Mouse (Mus musculus) forebrain, embryonic 13.5 days (tissue): Measurements from ENCODE around the gene Pcsk6. TPM values are rescaled to one million over a fixed set of nuclear protein-coding genes. Genes with fewer than 3 reads are reported as not detected.

ENCODE experiments used
- ATAC-seq: fragments of 200-750 bp; cut with Nextera tagmentation; 2 replicates; pipeline ENCODE4 v1.8.0; 2017
- H3K27ac ChIP-seq: fragments of 300-500 bp; sonication (generic); 2 replicates; pipeline ENCODE4 v1.5.1; 2015; ENCODE audit warnings: inconsistent platforms, mild to moderate bottlenecking, moderate library complexity
- H3K27me3 ChIP-seq: fragments of 300-500 bp; sonication (generic); 2 replicates; pipeline ENCODE4 v1.6.1; 2015; ENCODE audit warnings: mild to moderate bottlenecking, inconsistent platforms
- H3K36me3 ChIP-seq: fragments of 300-500 bp; sonication (generic); 2 replicates; pipeline ENCODE4 v1.6.1; 2015; ENCODE audit warnings: mild to moderate bottlenecking, inconsistent platforms; ENCODE audit not compliant: poor library complexity, severe bottlenecking
- H3K4me1 ChIP-seq: fragments of 300-500 bp; sonication (generic); 2 replicates; pipeline ENCODE4 v1.6.1; 2015; ENCODE audit warnings: inconsistent platforms
- H3K4me2 ChIP-seq: fragments of 300-500 bp; sonication (generic); 2 replicates; pipeline ENCODE4 v1.6.1; 2015; ENCODE audit warnings: inconsistent platforms, mild to moderate bottlenecking, moderate library complexity
- H3K4me3 ChIP-seq: fragments of 300-500 bp; sonication (generic); 2 replicates; pipeline ENCODE4 v1.5.1; 2015; ENCODE audit warnings: mild to moderate bottlenecking, inconsistent platforms
- H3K9ac ChIP-seq: fragments of 300-500 bp; sonication (generic); 2 replicates; pipeline ENCODE4 v1.6.1; 2015; ENCODE audit warnings: mild to moderate bottlenecking, inconsistent platforms
- H3K9me3 ChIP-seq: fragments of 300-500 bp; sonication (generic); replicated peaks from 2 replicates; pipeline ENCODE4 v1.6.1; 2016; ENCODE audit warnings: inconsistent platforms
- WGBS: fragments of 180-500 bp; shearing (Covaris S2); methylation state at CpG from one replicate; pipeline ENCODE4 v1.1.7; 2015; 5-methylcytosine and 5-hydroxymethylcytosine counted together
- polyA plus RNA-seq: library from polyadenylated mRNA; unstranded; fragments of >200 nt; fragmentation: Nextera tagmentation; extraction: Ambion mirVana; gene quantifications from 2 replicates; pipeline ENCODE4 v1.2.1, GENCODE M21; 2015

Pcsk6 gene
- polyA plus RNA-seq, 1 experiment from 2014 or later, result 1.1 TPM

- no peak overlapping the region for H3K4me3 ChIP-seq
- no peaks in the 10 kb centered on the region for H3K9me3 ChIP-seq
- no peaks in the 10 kb centered on the region for H3K36me3 ChIP-seq
- H3K27ac ChIP-seq, result no peak overlapping the region
- H3K4me1 ChIP-seq, result peaks cover 19% of the 10 kb centered on the region
- no peak overlapping the region for H3K4me2 ChIP-seq
- ATAC-seq, result no peak
- peaks cover 7% of the 10 kb centered on the region; the same call in 1 of the 2 replicates for H3K27me3 ChIP-seq
- H3K9ac ChIP-seq, result no peak overlapping the region
- 90% methylated on average over 5 of the region's 5 CpGs for WGBS
Measured at GRCm38 (mm10) chr7:65869794-65870193, 8.3 kb downstream of the Pcsk6 start.

- Histone ChIP-seq H3K9me3 (no peaks in the 10 kb centered on the region), H3K36me3 (no peaks in the 10 kb centered on the region), H3K9ac (no peak overlapping the region), H3K27me3 (peaks cover 7% of the 10 kb centered on the region; the same call in 1 of the 2 replicates), H3K27ac (no peak overlapping the region), H3K4me2 (no peak overlapping the region), H3K4me1 (peaks cover 19% of the 10 kb centered on the region), H3K4me3 (no peak overlapping the region)
- WGBS, result 88% methylated on average over 5 of the region's 5 CpGs
- ATAC-seq, result no peak
Measured at GRCm38 (mm10) chr7:65870227-65870626, 8.7 kb downstream of the Pcsk6 start.

DNA sequence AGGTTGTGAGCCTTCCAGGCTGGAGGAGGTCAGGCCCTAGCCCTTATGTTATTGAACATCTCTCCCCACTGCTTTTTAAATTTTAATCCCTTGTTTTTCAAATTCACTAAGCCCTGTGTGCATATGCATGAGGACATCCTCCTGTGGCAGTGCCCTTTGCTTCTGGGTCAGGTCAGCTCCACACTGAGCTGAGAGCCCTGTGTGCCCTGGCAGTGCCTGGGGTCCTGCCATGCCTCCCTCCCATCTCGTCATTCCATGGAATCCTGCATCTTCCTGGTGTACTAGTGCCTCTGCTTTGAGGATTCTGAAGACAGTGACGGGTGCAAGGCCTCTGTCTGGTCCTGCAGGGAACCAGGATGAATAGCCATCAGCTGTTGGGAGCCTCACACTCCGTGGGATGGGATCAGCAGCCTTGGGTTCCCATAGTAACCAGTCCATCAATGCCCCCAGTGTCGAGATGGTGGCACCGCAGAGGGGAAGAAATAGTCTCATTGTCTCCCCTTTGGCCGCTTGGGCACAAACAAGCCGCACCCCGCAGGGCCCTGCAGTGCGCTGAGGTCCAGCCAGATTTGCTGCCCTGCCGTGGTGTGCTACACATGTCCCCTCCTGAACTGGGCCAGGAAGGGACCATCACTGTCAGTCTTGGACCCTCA, 9.5 kb downstream of the Pcsk6 start:
- peak; percentile 71 for ATAC-seq
- Histone ChIP-seq H3K9ac (no peak overlapping the region), H3K4me3 (no peak overlapping the region), H3K27me3 (0 out of 2 replicates have a peak, but pooled peaks cover 2% of the 10 kb centered on the region), H3K36me3 (no peaks in the 10 kb centered on the region), H3K27ac (no peak overlapping the region), H3K4me1 (peaks cover 19% of the 10 kb centered on the region), H3K9me3 (no peaks in the 10 kb centered on the region), H3K4me2 (no peak overlapping the region)
- WGBS, result 11% methylated on average over 10 of the region's 10 CpGs

DNA sequence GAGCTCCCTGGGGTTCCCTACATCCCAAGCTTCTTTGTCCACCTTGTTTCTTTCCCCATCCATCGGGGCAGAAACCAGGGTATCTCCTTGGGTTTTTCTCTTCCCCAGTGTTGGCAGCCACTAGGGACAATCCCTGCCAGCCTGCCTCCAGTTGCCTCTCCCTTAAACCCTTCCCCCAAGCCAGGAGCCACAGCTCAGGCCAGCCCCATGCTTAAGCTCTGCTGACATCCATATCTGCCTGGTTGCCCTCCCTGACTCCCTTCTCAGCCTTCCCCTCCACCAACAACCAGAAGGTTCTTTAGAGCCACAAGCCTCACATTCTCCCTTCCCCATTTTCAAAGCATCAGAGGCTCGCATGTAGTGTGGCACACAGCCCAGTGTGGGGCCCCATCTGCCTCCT, 10.3 kb downstream of the Pcsk6 start:
- H3K36me3 ChIP-seq, result no peaks in the 10 kb centered on the region
- ATAC-seq, result no peak
- H3K27me3 ChIP-seq, result no peaks in the 10 kb centered on the region
- 0 out of 2 replicates have a peak overlapping the region, but pooled peaks have one; percentile 5 for H3K27ac ChIP-seq
- H3K4me3 ChIP-seq, result no peak overlapping the region
- no peak overlapping the region for H3K9ac ChIP-seq
- WGBS, result 49% methylated on average over 2 of the region's 2 CpGs
- no peak overlapping the region for H3K4me2 ChIP-seq
- no peaks in the 10 kb centered on the region for H3K9me3 ChIP-seq
- peaks cover 19% of the 10 kb centered on the region for H3K4me1 ChIP-seq

DNA sequence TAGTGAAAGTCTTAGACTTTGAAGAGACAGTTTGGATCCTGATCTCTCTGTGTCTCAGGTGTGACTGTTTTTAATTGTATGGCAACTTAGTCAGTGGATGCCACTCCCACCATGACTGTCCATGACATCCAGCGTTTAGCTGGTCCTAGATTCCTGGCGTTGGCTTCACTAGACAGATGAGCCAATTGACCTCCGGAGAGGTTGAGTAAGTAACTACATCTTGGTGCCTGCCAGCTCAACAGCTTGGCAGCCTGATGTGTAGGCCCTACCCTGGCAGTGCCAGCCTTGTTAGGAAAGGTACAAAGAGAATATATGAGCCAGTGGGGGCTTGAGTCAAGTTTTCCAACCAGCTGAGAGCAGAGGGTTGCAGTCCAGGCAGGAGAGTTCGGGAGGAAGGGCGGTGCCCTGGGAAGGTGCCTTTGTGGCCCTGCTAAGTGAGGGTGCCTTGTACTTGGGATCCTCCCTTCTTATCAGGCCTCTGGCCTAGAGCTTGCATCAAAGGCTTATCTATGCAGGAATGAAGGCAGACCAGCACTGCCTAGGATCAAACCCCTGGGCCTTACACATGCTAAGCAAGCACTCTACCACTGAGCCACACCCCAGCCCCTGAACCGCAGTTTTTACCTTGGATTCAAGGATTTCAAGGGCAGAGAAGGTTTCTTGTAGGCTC, 11.8 kb downstream of the Pcsk6 start:
- Histone ChIP-seq H3K27ac (no peak overlapping the region), H3K4me2 (no peak overlapping the region), H3K4me1 (peaks cover 19% of the 10 kb centered on the region), H3K9ac (no peak overlapping the region), H3K27me3 (no peaks in the 10 kb centered on the region), H3K4me3 (no peak overlapping the region), H3K9me3 (no peaks in the 10 kb centered on the region), H3K36me3 (no peaks in the 10 kb centered on the region)
- ATAC-seq, result no peak
- WGBS, result 92% methylated on average over 6 of the region's 6 CpGs

- Histone ChIP-seq H3K27me3 (no peaks in the 10 kb centered on the region), H3K9ac (no peak overlapping the region), H3K4me1 (peaks cover 22% of the 10 kb centered on the region), H3K27ac (no peak overlapping the region), H3K36me3 (no peaks in the 10 kb centered on the region), H3K4me3 (no peak overlapping the region), H3K9me3 (no peaks in the 10 kb centered on the region), H3K4me2 (no peak overlapping the region)
- no peak for ATAC-seq
- WGBS, result 82% methylated on average over 2 of the region's 2 CpGs
Measured at GRCm38 (mm10) chr7:65873902-65874301, 12.4 kb downstream of the Pcsk6 start.

DNA sequence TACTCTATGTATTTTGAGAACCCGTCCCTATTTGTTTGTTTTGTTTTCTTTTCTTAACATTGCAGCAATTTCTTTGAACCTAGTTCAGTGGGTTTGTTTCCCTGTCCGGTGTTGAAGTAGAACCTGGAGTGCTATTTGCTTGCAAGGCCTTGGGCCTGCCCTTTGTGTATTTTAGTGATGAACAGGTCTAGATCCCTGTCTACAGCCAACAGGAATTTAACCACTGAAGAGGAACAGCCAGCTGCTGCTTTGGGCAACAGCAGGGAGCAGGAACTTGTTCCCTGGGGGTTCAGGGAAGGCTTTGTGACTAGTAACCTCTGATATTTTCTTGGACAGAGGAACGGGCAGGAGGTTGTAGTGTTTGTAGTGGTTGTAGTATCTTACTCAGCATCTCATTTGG, 15.1 kb downstream of the Pcsk6 start:
- Histone ChIP-seq H3K27me3 (no peaks in the 10 kb centered on the region), H3K9ac (no peak overlapping the region), H3K4me3 (no peak overlapping the region), H3K9me3 (no peaks in the 10 kb centered on the region), H3K27ac (no peak overlapping the region), H3K36me3 (no peaks in the 10 kb centered on the region), H3K4me1 (peaks cover 16% of the 10 kb centered on the region), H3K4me2 (no peak overlapping the region)
- ATAC-seq, result no peak
- 75% methylated on average over 3 of the region's 3 CpGs for WGBS

DNA sequence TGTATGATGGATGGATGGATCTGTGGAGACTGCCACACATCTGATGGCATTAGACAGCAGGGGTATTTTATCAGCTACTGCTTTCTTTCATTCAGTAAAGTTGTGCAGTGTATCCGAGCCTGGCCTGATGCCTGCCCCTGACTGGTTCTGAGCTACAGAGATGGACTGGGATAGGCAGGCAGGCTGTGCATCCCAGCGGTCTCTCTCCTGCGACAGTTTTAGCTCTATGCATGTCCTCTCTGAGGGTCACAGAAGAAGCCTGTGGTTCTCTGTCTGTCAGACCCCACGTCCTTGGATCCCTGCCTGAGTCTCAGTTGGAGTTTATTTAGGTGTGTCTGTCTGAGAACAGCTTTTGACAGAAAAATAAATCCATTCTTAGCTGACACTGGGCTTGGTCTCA, 16.7 kb downstream of the Pcsk6 start:
- H3K36me3 ChIP-seq, result no peaks in the 10 kb centered on the region
- H3K9ac ChIP-seq, result no peak overlapping the region
- H3K4me3 ChIP-seq, result no peak overlapping the region
- no peak overlapping the region for H3K4me2 ChIP-seq
- ATAC-seq, result no peak
- H3K27ac ChIP-seq, result no peak overlapping the region
- 58% methylated on average over 4 of the region's 4 CpGs for WGBS
- H3K27me3 ChIP-seq, result no peaks in the 10 kb centered on the region
- peaks cover 12% of the 10 kb centered on the region; the same call in 1 of the 2 replicates for H3K4me1 ChIP-seq
- H3K9me3 ChIP-seq, result no peaks in the 10 kb centered on the region

GRCm38 (mm10) chr7:65879330-65879729, 17.8 kb downstream of the Pcsk6 start:
- H3K9ac ChIP-seq, result no peak overlapping the region
- H3K4me3 ChIP-seq, result no peak overlapping the region
- H3K4me2 ChIP-seq, result no peak overlapping the region
- no peaks in the 10 kb centered on the region for H3K9me3 ChIP-seq
- ATAC-seq, result no peak
- H3K36me3 ChIP-seq, result no peaks in the 10 kb centered on the region
- WGBS, result 61% methylated on average over 9 of the region's 9 CpGs
- H3K27ac ChIP-seq, result no peak overlapping the region
- no peaks in the 10 kb centered on the region for H3K27me3 ChIP-seq
- H3K4me1 ChIP-seq, result peaks cover 12% of the 10 kb centered on the region; the same call in 1 of the 2 replicates

DNA sequence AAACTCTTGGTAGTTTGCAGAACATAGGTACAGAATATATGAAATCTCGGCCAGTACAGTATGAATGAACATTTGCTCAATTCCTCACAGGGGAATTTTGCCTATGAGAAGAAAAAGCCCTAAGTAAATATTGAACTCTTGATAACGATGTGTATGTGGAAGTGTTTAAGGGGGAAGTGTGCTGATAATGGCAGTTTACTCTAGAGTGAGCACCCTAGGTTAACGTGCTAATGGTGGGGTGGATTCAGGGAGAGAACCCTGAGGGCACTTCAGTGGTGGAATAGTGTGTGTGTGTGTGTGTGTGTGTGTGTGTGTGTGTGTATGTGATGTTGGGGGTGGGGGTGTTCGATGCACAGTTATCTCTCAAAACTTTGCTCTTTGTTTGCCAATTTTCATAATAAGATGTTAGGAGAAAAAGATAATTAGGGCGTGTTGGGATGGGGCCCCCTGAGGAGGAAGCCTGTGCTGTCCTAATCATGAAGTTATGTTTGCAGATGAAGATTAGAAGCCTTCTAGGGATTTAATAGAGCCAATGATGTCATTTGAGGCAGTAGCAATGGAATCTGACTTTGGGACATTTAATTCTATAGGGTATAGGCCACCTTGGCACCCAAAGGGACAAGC, 19.2 kb downstream of the Pcsk6 start:
- ATAC-seq, result no peak
- H3K4me1 ChIP-seq, result peaks cover 12% of the 10 kb centered on the region; the same call in 1 of the 2 replicates
- 73% methylated on average over 5 of the region's 5 CpGs for WGBS

DNA sequence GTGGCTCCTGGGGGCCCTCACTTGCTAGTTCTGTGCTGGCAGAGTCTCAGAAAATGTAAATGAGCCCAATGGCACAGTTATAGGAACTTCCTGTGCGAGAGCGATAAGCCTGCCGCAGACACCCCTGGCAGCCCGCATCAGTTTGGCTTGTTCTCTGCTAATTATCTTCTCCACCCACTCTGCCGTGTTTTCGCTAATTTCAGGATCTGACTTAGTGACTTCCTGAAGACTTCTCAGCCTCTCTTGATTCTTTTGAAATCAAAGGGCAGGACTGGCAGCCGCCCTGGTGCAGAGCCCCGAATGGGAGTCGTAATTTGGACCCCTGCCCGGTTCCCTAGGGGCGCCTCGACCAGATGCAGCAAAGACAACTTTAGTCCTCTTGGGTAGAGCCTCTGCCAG, 19.8 kb downstream of the Pcsk6 start:
- no peaks in the 10 kb centered on the region for H3K9me3 ChIP-seq
- H3K4me3 ChIP-seq, result no peak overlapping the region
- H3K4me2 ChIP-seq, result peak overlapping the region; percentile 24
- H3K27ac ChIP-seq, result no peak overlapping the region
- no peaks in the 10 kb centered on the region for H3K36me3 ChIP-seq
- 35% methylated on average over 12 of the region's 12 CpGs for WGBS
- H3K4me1 ChIP-seq, result peaks cover 12% of the 10 kb centered on the region; the same call in 1 of the 2 replicates
- no peaks in the 10 kb centered on the region for H3K27me3 ChIP-seq
- H3K9ac ChIP-seq, result no peak overlapping the region
- no peak for ATAC-seq

More for the DNA sequence above, 19.2 kb downstream of the Pcsk6 start:
- Histone ChIP-seq H3K27me3 (no peaks in the 10 kb centered on the region), H3K9me3 (no peaks in the 10 kb centered on the region), H3K4me2 (no peak overlapping the region), H3K4me3 (no peak overlapping the region), H3K27ac (no peak overlapping the region), H3K9ac (no peak overlapping the region), H3K36me3 (no peaks in the 10 kb centered on the region)

DNA sequence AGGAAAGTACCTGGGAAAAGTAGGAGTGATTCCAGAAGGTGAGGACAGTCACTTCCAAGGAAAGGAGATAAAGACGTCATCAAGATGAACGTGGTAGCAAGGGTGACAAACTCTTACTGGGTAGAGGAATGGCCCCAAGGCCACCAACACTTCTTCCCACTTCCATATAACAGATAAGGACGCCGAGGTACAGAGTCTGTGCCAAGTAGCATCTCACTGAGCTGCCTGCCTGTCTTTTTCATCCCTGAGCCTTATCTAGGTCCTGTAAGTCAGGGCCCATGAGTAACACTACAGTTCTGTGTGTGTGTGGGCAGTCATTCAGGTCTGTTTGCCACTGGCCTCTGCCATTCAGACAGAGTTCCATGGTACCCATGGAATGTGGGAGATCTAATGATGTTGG, 23.4 kb downstream of the Pcsk6 start:
- Histone ChIP-seq H3K4me3 (no peak overlapping the region), H3K9ac (no peak overlapping the region), H3K27me3 (no peaks in the 10 kb centered on the region), H3K4me2 (no peak overlapping the region), H3K27ac (no peak overlapping the region), H3K36me3 (no peaks in the 10 kb centered on the region), H3K9me3 (no peaks in the 10 kb centered on the region), H3K4me1 (peaks cover 5% of the 10 kb centered on the region; the same call in 1 of the 2 replicates)
- 93% methylated on average over 4 of the region's 4 CpGs for WGBS
- no peak for ATAC-seq
